Mouse (Mus musculus) gastrocnemius, postnatal 14 days (tissue): ENCODE data around the gene Dnajb8. TPM values are rescaled to one million over a fixed set of nuclear protein-coding genes. Genes with fewer than 3 reads are reported as not detected.
A peak's percentile ranks its signal among the peaks of the same experiment; 100 is the strongest.

ENCODE experiments used
- DNase-seq: peaks from one replicate; pipeline ENCODE4 v3.0.0; 2021; ENCODE audit warnings: mixed read lengths
- intact Hi-C: fragments of 180-260 bp; cut with DNase I; formaldehyde crosslinking; loops from one replicate; pipeline ENCODE4 v1.15.1; 2025; ENCODE audit warnings: low total_unique reads
- total RNA-seq, 2 experiments: library from RNA; stranded (reverse); gene quantifications; 2 replicates each; pipeline ENCODE4 v1.2.3; 2021

Gene Dnajb8
- total RNA-seq, 2 experiments from 2014 or later = not detected

GRCm38 (mm10) chr6:88215797-88216196 is 6.3 kb upstream of the Dnajb8 start:
- DNase-seq = no peak
- intact Hi-C loops = no loop called here

DNA sequence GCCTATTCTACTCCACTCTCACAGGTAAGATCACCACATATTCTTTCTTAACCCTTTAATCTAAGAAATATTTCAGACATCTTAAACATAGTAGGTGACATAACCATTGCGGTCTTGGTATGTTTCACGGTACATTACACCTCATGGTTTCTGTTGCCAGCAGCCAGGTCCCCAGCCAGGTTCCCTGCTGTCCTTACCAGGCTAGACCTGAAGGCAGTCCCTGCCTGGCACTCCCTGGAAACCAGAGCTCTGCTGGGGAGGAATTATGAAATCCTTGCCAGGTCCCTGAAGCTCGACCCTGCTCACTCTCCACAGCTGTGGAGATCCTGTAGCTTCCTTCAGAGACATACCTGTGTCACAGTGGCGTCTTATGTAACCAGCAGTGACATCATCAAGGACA is 5.9 kb upstream of the Dnajb8 start:
- DNase-seq = no peak
- intact Hi-C loops = no loop called here

GRCm38 (mm10) chr6:88219094-88219493 is 3.0 kb upstream of the Dnajb8 start:
- intact Hi-C loops = no loop called here
- DNase-seq = no peak

GRCm38 (mm10) chr6:88226570-88226994 is 4.5 kb downstream of the Dnajb8 start:
- intact Hi-C loops = no loop called here
- DNase-seq = no peak

GRCm38 (mm10) chr6:88227537-88227936 is 5.5 kb downstream of the Dnajb8 start:
- DNase-seq = no peak
- intact Hi-C loops = no loop called here

DNA sequence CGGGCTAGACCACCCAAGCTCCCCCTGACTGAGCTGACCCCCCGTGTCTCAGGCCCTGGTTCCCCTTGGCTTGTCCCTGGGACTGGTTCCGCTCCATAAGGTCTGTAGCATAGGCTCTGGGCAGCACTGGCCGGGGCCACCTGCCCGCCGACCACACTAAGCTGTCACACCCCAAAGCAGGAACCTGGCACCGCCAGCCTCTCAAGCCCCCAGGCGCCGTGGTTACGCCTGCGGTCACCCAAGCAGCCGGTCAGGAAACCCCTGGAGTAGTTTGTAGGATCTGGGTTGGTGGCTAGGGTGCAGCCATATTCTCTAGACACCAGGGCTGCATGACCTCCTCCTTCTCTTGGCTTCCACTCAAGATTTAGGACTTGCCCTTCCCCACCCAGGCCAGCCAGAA is 7.2 kb downstream of the Dnajb8 start:
- intact Hi-C loops = no loop called here
- no peak for DNase-seq

DNA sequence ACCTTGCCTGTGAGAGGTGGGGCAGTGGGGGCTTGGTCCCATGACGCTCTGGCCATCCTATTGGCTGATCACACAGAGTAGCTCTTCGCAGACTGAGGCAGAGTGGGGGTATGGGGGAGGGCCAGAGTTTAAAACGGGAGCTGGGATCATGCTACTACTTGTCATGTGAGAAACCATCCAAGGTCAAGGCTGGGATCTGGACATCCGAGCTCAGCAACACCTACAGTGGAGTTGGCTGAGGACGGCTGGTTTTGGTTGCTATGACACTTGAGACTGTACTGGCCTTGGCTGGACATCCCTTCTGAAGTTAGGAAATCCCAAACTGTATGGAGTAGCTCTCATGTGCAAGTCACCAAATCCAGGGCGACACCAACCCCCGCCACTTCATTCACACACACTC is 9.8 kb downstream of the Dnajb8 start:
- intact Hi-C loops = no loop called here
- DNase-seq = no peak

GRCm38 (mm10) chr6:88232221-88232620 is 10.2 kb downstream of the Dnajb8 start:
- no peak for DNase-seq

GRCm38 (mm10) chr6:88233996-88234395 is 11.9 kb downstream of the Dnajb8 start:
- no peak for DNase-seq
- intact Hi-C loops = no loop called here

More at GRCm38 (mm10) chr6:88232221-88232620, 10.2 kb downstream of the Dnajb8 start:
- intact Hi-C loops = no loop called here

DNA sequence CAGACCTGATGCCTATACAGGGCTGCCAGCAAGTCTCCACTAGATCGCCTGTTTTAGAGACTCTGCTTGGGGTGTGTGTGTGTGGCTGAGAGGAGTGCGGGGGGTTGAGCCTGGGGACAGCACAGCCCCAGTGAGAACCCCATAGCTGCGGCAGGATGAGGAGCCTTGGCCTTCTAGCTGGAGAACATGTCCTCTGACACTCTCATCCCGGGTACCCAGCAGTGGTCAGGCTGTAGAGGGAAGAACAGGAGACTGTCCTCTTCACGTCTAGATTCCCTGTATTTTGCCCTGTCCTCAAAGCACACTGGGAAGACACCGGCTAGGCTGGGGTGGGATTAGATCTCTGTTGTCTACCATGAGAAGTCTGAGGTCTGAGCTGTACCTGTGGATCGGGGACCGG is 13.4 kb downstream of the Dnajb8 start:
- intact Hi-C loops = no loop called here
- DNase-seq = no peak

DNA sequence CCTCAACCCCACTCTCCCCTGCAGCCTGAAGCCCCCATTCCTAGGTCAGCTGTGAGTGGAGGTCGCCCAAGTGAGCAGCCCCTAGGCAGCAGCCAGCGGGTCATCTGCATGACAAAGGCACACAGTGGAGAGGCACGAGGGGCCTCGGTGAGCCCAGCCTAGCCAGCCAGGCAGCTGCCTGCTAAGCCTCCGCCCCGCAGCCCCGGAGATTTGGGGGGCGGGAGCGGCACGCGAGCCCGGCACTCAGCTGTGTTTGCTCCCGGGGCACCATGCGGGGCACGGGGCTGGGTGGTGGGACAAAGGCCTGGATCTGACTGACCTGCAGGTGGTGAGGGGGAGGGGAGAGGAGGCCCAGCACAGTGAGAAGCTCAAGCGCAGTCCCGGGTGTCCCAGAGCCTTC is 13.9 kb downstream of the Dnajb8 start:
- intact Hi-C loops = no loop called here
- DNase-seq = no peak

DNA sequence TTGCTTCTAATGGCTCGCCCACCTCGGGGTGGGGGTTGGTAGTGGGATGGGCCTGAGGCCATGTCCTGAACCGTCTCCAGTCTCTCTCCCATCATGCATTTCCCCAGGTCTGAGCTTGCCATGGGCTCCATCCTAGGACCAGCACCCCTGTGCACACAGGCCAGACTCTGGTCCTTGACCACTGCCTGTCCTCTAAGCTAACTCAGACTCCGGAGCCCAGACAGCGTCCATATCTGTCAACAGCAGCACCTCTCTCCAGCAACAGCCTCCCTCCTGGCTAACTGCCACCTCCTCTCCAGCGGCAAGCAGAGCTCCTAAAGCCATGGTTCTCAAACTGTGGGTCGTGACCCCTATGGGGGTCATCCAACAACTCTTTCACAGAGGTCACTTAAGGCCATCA is 14.4 kb downstream of the Dnajb8 start:
- peak; percentile 24 for DNase-seq
- intact Hi-C loops = no loop called here

GRCm38 (mm10) chr6:88242604-88243003 is 20.5 kb downstream of the Dnajb8 start:
- intact Hi-C loops = loop anchor here (5.0 kb wide), 3 partner anchors 40 to 120 kb away; no protein-coding TSS in a partner anchor
- DNase-seq = peak; percentile 61

DNA sequence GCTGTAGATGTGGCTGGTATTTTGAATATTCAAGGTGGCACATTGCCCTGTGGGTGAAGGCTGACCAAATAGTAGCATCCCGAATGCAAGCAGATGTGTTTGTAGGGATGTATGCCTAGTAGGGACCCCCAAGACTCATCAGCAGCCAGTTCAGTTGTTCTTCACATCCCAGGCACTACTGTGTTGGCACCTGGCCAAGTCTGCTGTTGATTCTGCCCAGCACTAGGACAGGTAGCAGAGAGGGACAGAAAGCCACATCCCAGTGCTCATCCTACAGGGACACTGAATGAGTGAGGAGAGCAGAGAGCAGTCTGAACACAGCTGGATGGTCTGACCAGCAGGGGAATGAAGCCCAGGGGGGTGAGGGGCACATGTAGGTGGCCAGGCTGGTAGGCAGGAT is 27.2 kb downstream of the Dnajb8 start:
- intact Hi-C loops = no loop called here
- DNase-seq = no peak

GRCm38 (mm10) chr6:88251396-88251795 is 29.3 kb downstream of the Dnajb8 start:
- no peak for DNase-seq
- intact Hi-C loops = no loop called here

DNA sequence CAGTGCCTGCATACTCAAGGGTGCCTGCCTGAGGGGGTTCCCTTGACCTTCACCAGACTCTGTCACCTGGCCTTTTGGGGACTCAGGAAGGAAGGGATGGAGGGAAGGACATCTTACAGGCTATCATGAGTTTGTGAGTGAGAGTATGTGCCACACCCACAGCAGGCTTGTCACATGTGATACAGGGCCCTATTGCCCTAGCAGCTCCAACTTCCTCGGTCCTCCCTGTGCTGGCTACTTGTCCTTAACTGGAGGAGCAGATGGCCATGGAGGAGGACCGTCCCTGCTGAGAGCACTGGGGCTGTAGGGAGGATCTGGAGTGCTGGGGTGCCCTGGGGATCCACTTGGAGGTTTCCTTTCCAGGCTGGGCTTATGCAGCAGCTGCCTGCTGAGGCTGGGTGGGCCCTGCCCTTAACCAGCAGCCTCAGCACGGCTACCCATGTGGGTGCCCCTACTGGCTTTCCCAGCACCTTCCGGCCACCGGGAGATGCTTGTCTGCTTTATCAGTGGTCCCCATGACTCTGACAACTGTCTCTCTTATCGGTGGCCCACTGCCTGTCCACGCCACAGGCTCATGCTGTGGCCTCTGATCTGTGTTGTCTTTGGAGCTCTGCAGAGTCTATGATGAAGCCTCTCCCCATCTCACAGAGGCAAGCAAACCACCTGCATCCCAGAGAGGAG is 29.9 kb downstream of the Dnajb8 start:
- intact Hi-C loops = no loop called here

GRCm38 (mm10) chr6:88254082-88254481 is 32.0 kb downstream of the Dnajb8 start:
- intact Hi-C loops = no loop called here
- DNase-seq = no peak

More for the DNA sequence above, 29.9 kb downstream of the Dnajb8 start:
- no peak for DNase-seq

DNA sequence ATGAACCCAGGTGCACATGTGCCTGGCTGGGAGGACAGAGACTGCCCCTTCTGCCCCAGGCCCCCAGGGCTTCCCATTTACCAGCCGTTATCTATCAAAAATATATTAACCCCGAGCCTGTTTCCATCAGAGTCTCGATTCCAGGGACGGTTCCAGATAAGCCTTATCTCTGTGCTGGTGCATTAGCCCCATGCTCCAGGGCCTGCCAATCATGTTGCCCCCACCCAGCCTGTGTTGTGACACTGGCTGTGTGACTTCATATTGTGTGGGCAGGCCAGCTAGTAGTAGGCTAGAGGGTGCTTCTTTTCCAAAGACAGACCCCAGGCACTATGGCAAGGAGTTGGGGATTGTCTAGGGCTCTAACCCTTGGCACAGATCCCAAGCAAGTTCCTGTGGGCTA is 33.4 kb downstream of the Dnajb8 start:
- no peak for DNase-seq
- intact Hi-C loops = no loop called here

- DNase-seq = no peak
- intact Hi-C loops = no loop called here
Measured at GRCm38 (mm10) chr6:88259621-88260020, 37.6 kb downstream of the Dnajb8 start.

DNA sequence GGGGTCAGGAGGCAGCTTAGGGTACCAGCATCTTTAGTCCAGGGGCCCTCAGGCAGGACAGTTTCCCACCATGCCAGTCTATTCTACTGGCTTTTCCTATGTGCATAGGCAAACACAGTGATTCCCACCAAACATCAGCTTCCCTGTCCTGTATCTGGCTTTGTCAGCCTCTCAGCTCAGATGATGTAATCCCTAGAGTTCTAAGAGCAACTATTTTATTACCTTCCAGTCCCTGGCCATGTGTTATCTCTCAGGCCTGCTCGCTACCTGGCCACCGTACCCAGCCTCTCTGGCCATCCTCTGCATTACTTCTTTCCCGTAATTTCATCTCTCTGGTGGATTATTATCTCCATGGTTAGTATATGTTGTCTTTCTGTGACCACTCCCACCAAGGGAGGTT is 38.6 kb downstream of the Dnajb8 start:
- no peak for DNase-seq
- intact Hi-C loops = no loop called here

- DNase-seq = no peak
Measured at GRCm38 (mm10) chr6:88262160-88262559, 40.1 kb downstream of the Dnajb8 start.

GRCm38 (mm10) chr6:88265355-88265754 is 43.3 kb downstream of the Dnajb8 start:
- DNase-seq = no peak
- intact Hi-C loops = no loop called here

More at GRCm38 (mm10) chr6:88262160-88262559, 40.1 kb downstream of the Dnajb8 start:
- intact Hi-C loops = no loop called here
